Mouse (Mus musculus) midbrain, embryonic 11.5 days (tissue): Measurements from ENCODE around the gene Appbp2. TPM values are rescaled to one million over a fixed set of nuclear protein-coding genes. Genes with fewer than 3 reads are reported as not detected.

Source experiments
- ATAC-seq: fragments of 200-750 bp; cut with Nextera tagmentation; 2 replicates; pipeline ENCODE4 v1.8.0; 2017; ENCODE audit warnings: moderate TSS enrichment, moderate library complexity; ENCODE audit not compliant: low FRiP score
- DNase-seq: peaks from one replicate; pipeline ENCODE4 v3.0.0; 2015; ENCODE audit warnings: low spot score; ENCODE audit errors: missing footprints
- H3K27ac ChIP-seq: fragments of 300-500 bp; sonication (generic); 2 replicates; pipeline ENCODE4 v1.5.1; 2014; ENCODE audit warnings: low read depth, low read length
- H3K27me3 ChIP-seq: fragments of 300-500 bp; sonication (generic); 2 replicates; pipeline ENCODE4 v1.6.1; 2014; ENCODE audit warnings: mild to moderate bottlenecking, low read length, moderate library complexity, mixed read lengths; ENCODE audit not compliant: control insufficient read depth, insufficient read depth
- H3K36me3 ChIP-seq: fragments of 300-500 bp; sonication (generic); 2 replicates; pipeline ENCODE4 v1.6.1; 2014; ENCODE audit warnings: mild to moderate bottlenecking, low read length, moderate library complexity, mixed read lengths; ENCODE audit not compliant: control insufficient read depth, insufficient read depth
- H3K4me1 ChIP-seq: fragments of 300-500 bp; sonication (generic); 2 replicates; pipeline ENCODE4 v1.6.1; 2014; ENCODE audit warnings: low read length; ENCODE audit not compliant: control insufficient read depth, insufficient read depth
- H3K4me2 ChIP-seq: fragments of 300-500 bp; sonication (generic); 2 replicates; pipeline ENCODE4 v1.6.1; 2014; ENCODE audit warnings: mild to moderate bottlenecking, moderate library complexity
- H3K4me3 ChIP-seq: fragments of 300-500 bp; sonication (generic); 2 replicates; pipeline ENCODE4 v1.5.1; 2014; ENCODE audit warnings: low read depth, low read length
- H3K9ac ChIP-seq: fragments of 300-500 bp; sonication (generic); 2 replicates; pipeline ENCODE4 v1.6.1; 2014; ENCODE audit warnings: low read length
- H3K9me3 ChIP-seq: fragments of 300-500 bp; sonication (generic); 2 replicates; pipeline ENCODE4 v1.6.1; 2016; ENCODE audit warnings: low read length; ENCODE audit not compliant: control insufficient read depth
- WGBS: fragments of 180-500 bp; shearing (Covaris S2); extraction: QIAGEN DNeasy Blood & Tissue Kit; methylation state at CpG from one replicate; pipeline ENCODE4 v1.1.7; 2014; 5-methylcytosine and 5-hydroxymethylcytosine counted together
- polyA plus RNA-seq: library from polyadenylated mRNA; unstranded; fragments of >200 nt; fragmentation: Nextera tagmentation; extraction: Ambion mirVana; gene quantifications from 2 replicates; pipeline ENCODE4 v1.2.1, GENCODE M21; 2014

Gene Appbp2
- 63.5 and 69.3 TPM in 2 replicates for polyA plus RNA-seq

- no peaks in the 10 kb centered on the region for H3K9me3 ChIP-seq
- DNase-seq (peak; percentile 100), ATAC-seq (peak; percentile 97)
- H3K27me3 ChIP-seq: no peaks in the 10 kb centered on the region
- 7% methylated on average over 48 of the region's 48 CpGs for WGBS
- peak within 1 kb of the TSS; percentile 57 for H3K4me2 ChIP-seq
- no peaks in the 10 kb centered on the region for H3K36me3 ChIP-seq
- H3K27ac ChIP-seq: peak within 1 kb of the TSS; percentile 98
- peak within 1 kb of the TSS; percentile 95 for H3K9ac ChIP-seq
- H3K4me1 ChIP-seq: peaks cover 5% of the 10 kb centered on the region
- peak within 1 kb of the TSS; percentile 98 for H3K4me3 ChIP-seq
Observed at GRCm38 (mm10) chr11:85234990-85235841, at the start of gene Appbp2. TSS of gene Appbp2 (minus strand) at chr11:85235130.

GRCm38 (mm10) chr11:85281219-85281878, 46.4 kb upstream of the Appbp2 start:
- Histone ChIP-seq H3K4me2 (no peak overlapping the region), H3K4me3 (no peak overlapping the region), H3K27me3 (no peaks in the 10 kb centered on the region), H3K36me3 (no peaks in the 10 kb centered on the region), H3K27ac (no peak overlapping the region), H3K4me1 (no peaks in the 10 kb centered on the region), H3K9me3 (no peaks in the 10 kb centered on the region), H3K9ac (no peak overlapping the region)
- 73% methylated on average over 15 of the region's 15 CpGs for WGBS
- ATAC-seq (no peak), DNase-seq (no peak)

GRCm38 (mm10) chr11:85278175-85278574, 43.2 kb upstream of the Appbp2 start:
- WGBS: 83% methylated on average over 1 of the region's 1 CpGs

GRCm38 (mm10) chr11:85277609-85278008, 42.7 kb upstream of the Appbp2 start:
- Histone ChIP-seq H3K36me3 (no peaks in the 10 kb centered on the region), H3K9me3 (no peaks in the 10 kb centered on the region), H3K27me3 (no peaks in the 10 kb centered on the region), H3K4me3 (no peak overlapping the region), H3K4me2 (no peak overlapping the region), H3K9ac (no peak overlapping the region), H3K27ac (no peak overlapping the region), H3K4me1 (no peaks in the 10 kb centered on the region)
- 82% methylated on average over 5 of the region's 5 CpGs for WGBS
- ATAC-seq: no peak
- DNase-seq: no peak

More at GRCm38 (mm10) chr11:85278175-85278574, 43.2 kb upstream of the Appbp2 start:
- Histone ChIP-seq H3K4me3 (no peak overlapping the region), H3K9me3 (no peaks in the 10 kb centered on the region), H3K9ac (no peak overlapping the region), H3K36me3 (no peaks in the 10 kb centered on the region), H3K27me3 (no peaks in the 10 kb centered on the region), H3K4me2 (no peak overlapping the region), H3K27ac (no peak overlapping the region), H3K4me1 (no peaks in the 10 kb centered on the region)
- ATAC-seq (no peak), DNase-seq (no peak)

- Histone ChIP-seq H3K4me1 (no peaks in the 10 kb centered on the region), H3K27me3 (no peaks in the 10 kb centered on the region), H3K4me3 (no peak overlapping the region), H3K4me2 (no peak overlapping the region), H3K9me3 (no peaks in the 10 kb centered on the region), H3K36me3 (no peaks in the 10 kb centered on the region), H3K27ac (no peak overlapping the region), H3K9ac (no peak overlapping the region)
- 88% methylated on average over 5 of the region's 5 CpGs for WGBS
- ATAC-seq: no peak
- DNase-seq: no peak
Observed at GRCm38 (mm10) chr11:85275151-85275550, 40.2 kb upstream of the Appbp2 start.

GRCm38 (mm10) chr11:85273299-85273698, 38.4 kb upstream of the Appbp2 start:
- Histone ChIP-seq H3K4me3 (no peak overlapping the region), H3K27ac (no peak overlapping the region), H3K4me2 (no peak overlapping the region), H3K9ac (no peak overlapping the region), H3K36me3 (no peaks in the 10 kb centered on the region), H3K27me3 (no peaks in the 10 kb centered on the region), H3K9me3 (no peaks in the 10 kb centered on the region), H3K4me1 (no peaks in the 10 kb centered on the region)
- ATAC-seq: no peak
- 70% methylated on average over 6 of the region's 6 CpGs for WGBS
- no peak for DNase-seq

GRCm38 (mm10) chr11:85270631-85271030, 35.7 kb upstream of the Appbp2 start:
- Histone ChIP-seq H3K36me3 (no peaks in the 10 kb centered on the region), H3K4me3 (no peak overlapping the region), H3K27ac (no peak overlapping the region), H3K4me1 (no peaks in the 10 kb centered on the region), H3K27me3 (no peaks in the 10 kb centered on the region), H3K9ac (no peak overlapping the region), H3K4me2 (no peak overlapping the region), H3K9me3 (no peaks in the 10 kb centered on the region)
- DNase-seq: peak; percentile 90
- no peak for ATAC-seq
- 56% methylated on average over 3 of the region's 3 CpGs for WGBS

- no peak overlapping the region for H3K4me3 ChIP-seq
- no peak overlapping the region for H3K27ac ChIP-seq
- ATAC-seq: no peak
- no peak overlapping the region for H3K4me2 ChIP-seq
- 70% methylated on average over 1 of the region's 1 CpGs for WGBS
- no peaks in the 10 kb centered on the region for H3K4me1 ChIP-seq
- no peaks in the 10 kb centered on the region for H3K27me3 ChIP-seq
- no peaks in the 10 kb centered on the region for H3K36me3 ChIP-seq
- H3K9ac ChIP-seq: no peak overlapping the region
- no peak for DNase-seq
- H3K9me3 ChIP-seq: no peaks in the 10 kb centered on the region
Observed at GRCm38 (mm10) chr11:85267393-85267792, 32.5 kb upstream of the Appbp2 start.

GRCm38 (mm10) chr11:85264635-85265034, 29.7 kb upstream of the Appbp2 start:
- H3K9ac ChIP-seq: no peak overlapping the region
- H3K9me3 ChIP-seq: no peaks in the 10 kb centered on the region
- H3K4me1 ChIP-seq: no peaks in the 10 kb centered on the region
- H3K4me3 ChIP-seq: no peak overlapping the region
- no peaks in the 10 kb centered on the region for H3K27me3 ChIP-seq
- 72% methylated on average over 5 of the region's 5 CpGs for WGBS
- H3K4me2 ChIP-seq: no peak overlapping the region
- ATAC-seq: no peak
- no peaks in the 10 kb centered on the region for H3K36me3 ChIP-seq
- H3K27ac ChIP-seq: no peak overlapping the region
- DNase-seq: no peak
